In the genomic region with DNA sequence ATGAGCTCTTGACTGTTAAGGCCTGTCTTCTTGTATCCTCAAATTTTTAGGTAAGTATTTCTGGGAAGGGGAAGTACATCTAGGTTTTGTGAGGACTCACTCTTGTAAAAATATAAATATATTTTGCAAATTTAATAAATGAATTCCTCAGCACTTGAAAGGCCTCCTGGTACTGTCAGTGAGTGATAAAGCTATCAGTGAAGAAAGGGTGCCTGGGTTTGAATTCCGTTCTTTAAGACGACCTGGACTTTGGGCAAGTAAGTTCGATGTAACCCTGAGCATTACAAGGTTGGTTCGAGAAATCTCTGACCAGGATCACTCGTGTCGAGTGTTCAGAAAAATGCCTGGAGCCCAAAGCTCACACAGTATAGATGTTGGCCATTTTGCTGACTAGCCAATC, we compare ENCODE assay signal across 12 mouse cellular contexts. TPM values are rescaled to one million over a fixed set of nuclear protein-coding genes. Genes with fewer than 3 reads are reported as not detected.
DNase-seq lines count a peak whose midpoint lies in the region; ATAC-seq and TF ChIP-seq lines count a peak whose summit lies in the region.
"Had no signal": no experiment of that assay in that cellular context is flagged by ENCODE, and none has a peak within 500 bp of the region (broad histone marks: within the 10 kb centered on the region; RNA-seq: fewer than 3 reads in every experiment).

No protein-coding gene starts in this region.

- intact Hi-C loops in heart, adult 2 months (cut with DNase I): loop anchor here (5.0 to 10.0 kb wide), 2 partner anchors 39 to 1191 kb away; no protein-coding TSS in a partner anchor
- intact Hi-C loops in heart, postnatal 25 days (cut with DNase I): no loop called here

- no peak for TF ChIP-seq POLR2A in heart, adult 2 months (IDR thresholded peaks at IDR 0.05; ENCODE audit: insufficient read depth, low read depth, low read length)

- TF ChIP-seq EP300 in heart, adult 2 months (IDR thresholded peaks at IDR 0.05; ENCODE audit: insufficient read depth, low read depth, low read length): no peak

- TF ChIP-seq CTCF in heart, adult 2 months (IDR thresholded peaks at IDR 0.05): no peak
- no peak for TF ChIP-seq CTCF in layer of hippocampus, adult 2 months (conservative IDR thresholded peaks at IDR 0.05)

- DNase-seq in heart, adult 2 months: no peak
- no peak for DNase-seq in heart, postnatal 25 days (ENCODE audit: low spot score)
- no peak for DNase-seq in layer of hippocampus, adult 2 months (ENCODE audit: low spot score in 2 of 2)
- no peak for DNase-seq in layer of hippocampus, postnatal 10 days (ENCODE audit: low spot score in 2 of 2)
- DNase-seq in adrenal gland, postnatal 4 days (ENCODE audit: low spot score in 2 of 2): no peak
- DNase-seq: cerebellum, postnatal 25 days; lung, adult 2 months; right cerebral cortex, adult 18-20 months; thymus, adult 18-20 months had no signal

- no peak overlapping the region for H3K9ac ChIP-seq in heart, adult 2 months (ENCODE audit: low read depth, low read length)
- H3K9ac ChIP-seq in embryonic facial prominence, embryonic 13.5 days: peak overlapping the region; percentile 62
- H3K9ac ChIP-seq in liver, embryonic 15.5 days: no peak overlapping the region

- H3K9me3 ChIP-seq in embryonic facial prominence, embryonic 13.5 days: no peaks in the 10 kb centered on the region
- H3K9me3 ChIP-seq in liver, embryonic 15.5 days (replicated peaks): no peaks in the 10 kb centered on the region

- no peaks in the 10 kb centered on the region for H3K27me3 ChIP-seq in heart, adult 2 months (ENCODE audit: control insufficient read depth, insufficient read depth, low read length)
- no peaks in the 10 kb centered on the region for H3K27me3 ChIP-seq in embryonic facial prominence, embryonic 13.5 days
- H3K27me3 ChIP-seq in liver, embryonic 15.5 days: no peaks in the 10 kb centered on the region

- peak overlapping the region; percentile 59 for H3K4me2 ChIP-seq in embryonic facial prominence, embryonic 13.5 days
- peak overlapping the region; percentile 35; the same call in 1 of the 2 replicates for H3K4me2 ChIP-seq in liver, embryonic 15.5 days

- peaks cover 3% of the 10 kb centered on the region; the same call in 1 of the 2 replicates for H3K79me2 ChIP-seq in heart, adult 2 months (replicated peaks; ENCODE audit: control insufficient read depth, insufficient read depth, low read length)

- peak overlapping the region; percentile 40; the same call in 1 of the 2 replicates for H3K27ac ChIP-seq in heart, adult 2 months
- H3K27ac ChIP-seq in layer of hippocampus, adult 2 months: peak overlapping the region; percentile 43; the same call in 1 of the 2 replicates
- peak overlapping the region; percentile 98 for H3K27ac ChIP-seq in embryonic facial prominence, embryonic 13.5 days
- H3K27ac ChIP-seq in liver, embryonic 15.5 days (replicated peaks): peak overlapping the region; percentile 38

- H3K36me3 ChIP-seq in heart, adult 2 months (ENCODE audit: control insufficient read depth, insufficient read depth, low read length): peaks cover 7% of the 10 kb centered on the region; the same call in 1 of the 2 replicates
- peaks cover 3% of the 10 kb centered on the region for H3K36me3 ChIP-seq in embryonic facial prominence, embryonic 13.5 days
- 0 out of 2 replicates have a peak, but pooled peaks cover 4% of the 10 kb centered on the region for H3K36me3 ChIP-seq in liver, embryonic 15.5 days (replicated peaks)

- ATAC-seq in embryonic facial prominence, embryonic 13.5 days (ENCODE audit: insufficient number of reproducible peaks, insufficient read depth, low FRiP score, low TSS enrichment, low read depth): no peak
- 0 out of 2 replicates have a peak, but pooled peaks have one; percentile 37 for ATAC-seq in liver, embryonic 15.5 days (ENCODE audit: insufficient read depth)
- no peak for ATAC-seq in megakaryocyte-erythroid progenitor cell, adult 5-6 weeks (replicated peaks; ENCODE audit: low FRiP score, low TSS enrichment, poor library complexity, severe bottlenecking)

- H3K4me3 ChIP-seq in heart, adult 2 months: no peak overlapping the region
- H3K4me3 ChIP-seq in layer of hippocampus, adult 2 months: no peak overlapping the region
- peak overlapping the region; percentile 27 for H3K4me3 ChIP-seq in embryonic facial prominence, embryonic 13.5 days
- H3K4me3 ChIP-seq in liver, embryonic 15.5 days (replicated peaks): no peak overlapping the region

- WGBS in heart, adult 2 months: 63% methylated on average over 6 of the region's 6 CpGs
- 46% methylated on average over 6 of the region's 6 CpGs for WGBS in embryonic facial prominence, embryonic 13.5 days
- 38% methylated on average over 6 of the region's 6 CpGs for WGBS in liver, embryonic 15.5 days (ENCODE audit: insufficient replicate concordance)

- peaks cover 26% of the 10 kb centered on the region for H3K4me1 ChIP-seq in heart, adult 2 months (ENCODE audit: control insufficient read depth, insufficient read depth, low read length)
- H3K4me1 ChIP-seq in embryonic facial prominence, embryonic 13.5 days: peaks cover 89% of the 10 kb centered on the region
- peaks cover 68% of the 10 kb centered on the region for H3K4me1 ChIP-seq in liver, embryonic 15.5 days (replicated peaks)

RNA-seq across cellular contexts. Expression of gene Cnn3, which starts 7.1 kb away (rescaled TPM):
- 10 to 100 TPM; 37.8 to 40.2 TPM for total RNA-seq in heart, adult 2 months (2021)
- 45.4 and 75.7 TPM in 2 replicates for polyA plus RNA-seq in heart, adult 2 months (2012; rRNA removed)
- 10 to 100 TPM; 41.8 to 48.6 TPM for total RNA-seq in heart, postnatal 25 days (2021)
- 100 to 1,000 TPM in 1 of 2 experiments, 10 to 100 TPM in 1; 100.0 to 108 TPM for total RNA-seq in layer of hippocampus, adult 2 months (2021)
- 100 to 1,000 TPM; 128 to 134 TPM for total RNA-seq in layer of hippocampus, postnatal 10 days (2021)
- polyA plus RNA-seq in embryonic facial prominence, embryonic 13.5 days (2015; fragmentation: Nextera tagmentation; extraction: Ambion mirVana): 793 and 938 TPM in 2 replicates
- polyA plus RNA-seq in liver, embryonic 15.5 days (2015; fragmentation: Nextera tagmentation; extraction: Ambion mirVana): 97.4 and 98.3 TPM in 2 replicates
- total RNA-seq in megakaryocyte-erythroid progenitor cell, adult 5-6 weeks (2014; fragmentation: Nextera tagmentation): 29.9 and 35.0 TPM in 2 replicates
- total RNA-seq in megakaryocyte-erythroid progenitor cell, adult 5-6 weeks (2017): 25.8 and 27.0 TPM in 2 replicates
- 100 to 1,000 TPM; 191 to 207 TPM for total RNA-seq in adrenal gland, postnatal 4 days (2021)

Comparison
In these comparisons a context has a peak if more than half of its experiments do, and no peak if none do; other contexts are left out.
1. H3K27ac ChIP-seq: peak in every context shown above with its lines; median percentile 98 in embryonic facial prominence, embryonic 13.5 days; 43 in layer of hippocampus, adult 2 months; 40 in heart, adult 2 months; 38 in liver, embryonic 15.5 days.